Mouse (Mus musculus): Measurements from ENCODE around the gene Syt1.

Syt1 gene

GRCm38 (mm10) chr10:108885769-108886168 is 125.0 kb downstream of the Syt1 start:
- no peak for DNase-seq (ENCODE audit: inconsistent ontology term)

GRCm38 (mm10) chr10:108884520-108884919 is 126.3 kb downstream of the Syt1 start:
- DNase-seq (ENCODE audit: inconsistent ontology term): no peak

GRCm38 (mm10) chr10:108880372-108880771 is 130.4 kb downstream of the Syt1 start:
- DNase-seq (ENCODE audit: inconsistent ontology term): no peak

- no peak for DNase-seq (ENCODE audit: inconsistent ontology term)
Observed at GRCm38 (mm10) chr10:108875730-108876129, 135.1 kb downstream of the Syt1 start.

- DNase-seq (ENCODE audit: inconsistent ontology term): no peak
Observed at GRCm38 (mm10) chr10:108874687-108875086, 136.1 kb downstream of the Syt1 start.

- no peak for DNase-seq (ENCODE audit: inconsistent ontology term)
Observed at GRCm38 (mm10) chr10:108872359-108872758, 138.4 kb downstream of the Syt1 start.

- DNase-seq (ENCODE audit: inconsistent ontology term): no peak
Observed at GRCm38 (mm10) chr10:108870586-108870985, 140.2 kb downstream of the Syt1 start.

GRCm38 (mm10) chr10:108868136-108868535 is 142.6 kb downstream of the Syt1 start:
- no peak for DNase-seq (ENCODE audit: inconsistent ontology term)

- no peak for DNase-seq (ENCODE audit: inconsistent ontology term)
Observed at GRCm38 (mm10) chr10:108867202-108867601, 143.6 kb downstream of the Syt1 start.

- no peak for DNase-seq (ENCODE audit: inconsistent ontology term)
Observed at GRCm38 (mm10) chr10:108865586-108865985, 145.2 kb downstream of the Syt1 start.

GRCm38 (mm10) chr10:108855986-108856385 is 154.8 kb downstream of the Syt1 start:
- no peak for DNase-seq (ENCODE audit: inconsistent ontology term)

- no peak for DNase-seq (ENCODE audit: inconsistent ontology term)
Observed at GRCm38 (mm10) chr10:108852757-108853156, 158.0 kb downstream of the Syt1 start.

GRCm38 (mm10) chr10:108837434-108837833 is 173.3 kb downstream of the Syt1 start:
- DNase-seq (ENCODE audit: inconsistent ontology term): no peak

- peak; percentile 31 for DNase-seq (ENCODE audit: inconsistent ontology term)
Observed at GRCm38 (mm10) chr10:108832248-108832647, 178.5 kb downstream of the Syt1 start.

GRCm38 (mm10) chr10:108831801-108832200 is 179.0 kb downstream of the Syt1 start:
- DNase-seq (ENCODE audit: inconsistent ontology term): peak; percentile 36

- no peak for DNase-seq (ENCODE audit: inconsistent ontology term)
Observed at GRCm38 (mm10) chr10:108822273-108822672, 188.5 kb downstream of the Syt1 start.

GRCm38 (mm10) chr10:108815339-108815738 is 195.4 kb downstream of the Syt1 start:
- DNase-seq (ENCODE audit: inconsistent ontology term): no peak

- DNase-seq (ENCODE audit: inconsistent ontology term): no peak
Observed at GRCm38 (mm10) chr10:108804380-108804779, 206.4 kb downstream of the Syt1 start.

GRCm38 (mm10) chr10:108800776-108801175 is 210.0 kb downstream of the Syt1 start:
- no peak for DNase-seq (ENCODE audit: inconsistent ontology term)

- DNase-seq (ENCODE audit: inconsistent ontology term): peak; percentile 34
Observed at GRCm38 (mm10) chr10:108798826-108799225, 212.0 kb downstream of the Syt1 start.

- no peak for DNase-seq (ENCODE audit: inconsistent ontology term)
Observed at GRCm38 (mm10) chr10:108782817-108783216, 228.0 kb downstream of the Syt1 start.

GRCm38 (mm10) chr10:108780614-108781013 is 230.2 kb downstream of the Syt1 start:
- no peak for DNase-seq (ENCODE audit: inconsistent ontology term)

GRCm38 (mm10) chr10:108776735-108777134 is 234.0 kb downstream of the Syt1 start:
- DNase-seq (ENCODE audit: inconsistent ontology term): no peak

GRCm38 (mm10) chr10:108771081-108771480 is 239.7 kb downstream of the Syt1 start:
- DNase-seq (ENCODE audit: inconsistent ontology term): no peak
